Comparison of ENCODE assay signal across 15 mouse cellular contexts in genomic region chr19:22635635-22636034, GRCm38 (mm10).
"Had no signal": no experiment of that assay in that cellular context is flagged by ENCODE, and none has a peak within 500 bp of the region (broad histone marks: within the 10 kb centered on the region; RNA-seq: fewer than 3 reads in every experiment).

No protein-coding gene starts in this region.

- ATAC-seq: lung, postnatal 0 days had no signal

- H3K4me2 ChIP-seq: liver, embryonic 11.5 days; liver, embryonic 15.5 days; neural tube, embryonic 15.5 days; stomach, embryonic 15.5 days had no signal

- H3K9me3 ChIP-seq: limb, embryonic 10.5 days; liver, embryonic 15.5 days; midbrain, embryonic 10.5 days; neural tube, embryonic 15.5 days; stomach, embryonic 15.5 days had no signal

- H3K4me1 ChIP-seq: liver, embryonic 15.5 days; neural tube, embryonic 15.5 days; stomach, embryonic 15.5 days had no signal

- H3K9ac ChIP-seq: liver, embryonic 15.5 days; neural tube, embryonic 15.5 days; stomach, embryonic 15.5 days had no signal

- DNase-seq: kidney, adult 18-20 months; kidney, postnatal 36 days; lung, adult 2 months; lung, postnatal 36 days; midbrain, embryonic 14.5 days; thymus, adult 2 months; thymus, postnatal 25 days had no signal

- H3K36me3 ChIP-seq: limb, embryonic 10.5 days; liver, embryonic 15.5 days; midbrain, embryonic 10.5 days; neural tube, embryonic 15.5 days; stomach, embryonic 15.5 days had no signal

- H3K27ac ChIP-seq: limb, embryonic 10.5 days; liver, embryonic 15.5 days; midbrain, embryonic 10.5 days; neural tube, embryonic 15.5 days; stomach, embryonic 15.5 days had no signal

- H3K27me3 ChIP-seq: liver, embryonic 15.5 days; neural tube, embryonic 15.5 days; stomach, embryonic 15.5 days had no signal

- H3K4me3 ChIP-seq: limb, embryonic 10.5 days; liver, embryonic 15.5 days; midbrain, embryonic 10.5 days; myocyte; neural tube, embryonic 15.5 days; stomach, embryonic 15.5 days had no signal
